Mouse (Mus musculus): ENCODE data around the gene Fkbp2.

DNA sequence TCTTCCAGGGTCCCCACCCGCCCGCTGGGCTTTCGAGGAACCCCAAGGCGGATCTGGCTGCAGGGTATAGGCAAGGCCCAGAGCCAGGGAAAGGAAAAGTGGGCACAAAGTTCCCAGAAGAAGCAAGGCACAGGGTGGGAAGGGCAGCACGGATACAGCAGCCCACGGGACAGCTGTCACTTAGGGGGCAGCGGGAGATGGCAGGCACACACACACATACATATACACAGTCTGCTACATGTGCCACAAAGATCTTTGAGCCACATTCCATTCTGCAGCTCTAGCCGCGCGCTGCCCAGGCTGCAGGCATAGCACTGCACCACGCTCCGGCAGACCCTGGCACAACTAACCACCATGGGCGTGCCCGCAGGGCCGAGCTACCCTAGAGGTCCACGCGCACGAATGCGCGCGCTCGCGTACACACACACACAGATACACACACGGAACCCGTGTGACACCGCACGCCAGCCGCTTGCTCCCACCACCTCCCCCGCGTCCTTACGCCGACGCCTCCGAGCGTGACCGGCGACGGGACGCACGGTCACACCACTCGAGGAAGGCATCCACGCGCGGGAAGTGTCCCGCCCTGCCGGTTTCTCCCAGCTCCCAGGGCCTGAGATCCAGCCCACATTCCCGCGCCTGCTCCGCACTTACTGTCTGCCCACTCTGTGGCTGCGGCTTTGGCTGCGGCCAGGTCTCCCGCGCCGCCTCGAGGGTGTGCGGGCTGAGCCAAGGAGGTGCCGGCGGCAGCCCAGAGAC, 46.7 kb downstream of the Fkbp2 start:
- TF ChIP-seq CTCF (IDR thresholded peaks at IDR 0.05; ENCODE audit: control insufficient read depth, insufficient read depth, insufficient replicate concordance, low read depth, low read length) (no peak), POLR2A (IDR thresholded peaks at IDR 0.05; ENCODE audit: control insufficient read depth, low read depth, low read length) (no peak)

Data from testis, adult 2 months (tissue).